Mouse (Mus musculus) hindbrain, embryonic 14.5 days (tissue): ENCODE results near the gene Phkg2. TPM values are rescaled to one million over a fixed set of nuclear protein-coding genes. Genes with fewer than 3 reads are reported as not detected.
A peak's percentile ranks its signal among the peaks of the same experiment; 100 is the strongest.

ENCODE experiments used
- ATAC-seq: fragments of 200-750 bp; cut with Nextera tagmentation; 2 replicates; pipeline ENCODE4 v1.8.0; 2017; ENCODE audit warnings: moderate number of reproducible peaks, mild to moderate bottlenecking, moderate TSS enrichment, moderate library complexity; ENCODE audit not compliant: low FRiP score
- DNase-seq: peaks from one replicate; pipeline ENCODE4 v3.0.0-alpha.2; 2015; ENCODE audit warnings: low spot score
- H3K27ac ChIP-seq: fragments of 300-500 bp; sonication (generic); 2 replicates; pipeline ENCODE4 v1.5.1; 2014; ENCODE audit warnings: mild to moderate bottlenecking, moderate library complexity
- H3K27me3 ChIP-seq: fragments of 300-500 bp; sonication (generic); 2 replicates; pipeline ENCODE4 v1.6.1; 2014; ENCODE audit warnings: mild to moderate bottlenecking, low read length, mixed read lengths; ENCODE audit not compliant: control insufficient read depth, insufficient read depth
- H3K36me3 ChIP-seq: fragments of 300-500 bp; sonication (generic); replicated peaks from 2 replicates; pipeline ENCODE4 v1.6.1; 2014; ENCODE audit not compliant: control insufficient read depth, insufficient read depth
- H3K4me1 ChIP-seq: fragments of 300-500 bp; sonication (generic); replicated peaks from 2 replicates; pipeline ENCODE4 v1.6.1; 2014; ENCODE audit warnings: antibody characterized with exemption, low read length, mixed read lengths; ENCODE audit not compliant: control insufficient read depth, insufficient read depth
- H3K4me2 ChIP-seq: fragments of 300-500 bp; sonication (generic); replicated peaks from 2 replicates; pipeline ENCODE4 v1.6.1; 2014; ENCODE audit warnings: mild to moderate bottlenecking, moderate library complexity
- H3K4me3 ChIP-seq: fragments of 300-500 bp; sonication (generic); replicated peaks from 2 replicates; pipeline ENCODE4 v1.5.1; 2014; ENCODE audit warnings: mild to moderate bottlenecking, low read length
- H3K9ac ChIP-seq: fragments of 300-500 bp; sonication (generic); 2 replicates; pipeline ENCODE4 v1.6.1; 2014
- H3K9me3 ChIP-seq: fragments of 300-500 bp; sonication (generic); 2 replicates; pipeline ENCODE4 v1.6.1; 2016; ENCODE audit warnings: low read length; ENCODE audit not compliant: control insufficient read depth
- WGBS: fragments of 180-500 bp; shearing (Covaris S2); extraction: QIAGEN DNeasy Blood & Tissue Kit; methylation state at CpG from one replicate; pipeline ENCODE4 v1.1.7; 2014; 5-methylcytosine and 5-hydroxymethylcytosine counted together
- polyA plus RNA-seq: library from polyadenylated mRNA; unstranded; fragments of >200 nt; fragmentation: Nextera tagmentation; extraction: Ambion mirVana; gene quantifications from 2 replicates; pipeline ENCODE4 v1.2.1, GENCODE M21; 2014

Phkg2 gene
- 53.5 and 64.3 TPM in 2 replicates for polyA plus RNA-seq

- H3K27me3 ChIP-seq = no peaks in the 10 kb centered on the region
- ATAC-seq (peak; percentile 98), DNase-seq (peak; percentile 89)
- H3K27ac ChIP-seq = peak within 1 kb of the TSS; percentile 72
- H3K4me3 ChIP-seq = peak within 1 kb of the TSS; percentile 57
- WGBS = 1% methylated on average over 17 of the region's 17 CpGs
- H3K9ac ChIP-seq = peak within 1 kb of the TSS; percentile 81
- H3K9me3 ChIP-seq = no peaks in the 10 kb centered on the region
- H3K4me2 ChIP-seq = peak within 1 kb of the TSS; percentile 82
- H3K4me1 ChIP-seq = peaks cover 21% of the 10 kb centered on the region
- peaks cover 17% of the 10 kb centered on the region for H3K36me3 ChIP-seq
Observed at GRCm38 (mm10) chr7:127572895-127573471, at the start of gene Phkg2. Phkg2 (plus strand) TSS chr7:127573340.

- WGBS = 96% methylated on average over 3 of the region's 3 CpGs
- ATAC-seq = no peak
Observed at GRCm38 (mm10) chr7:127541671-127542070, 31.5 kb upstream of the Phkg2 start.

GRCm38 (mm10) chr7:127549116-127549835 lies 23.9 kb upstream of the Phkg2 start:
- Histone ChIP-seq H3K36me3 (peaks cover 87% of the 10 kb centered on the region), H3K4me1 (no peaks in the 10 kb centered on the region), H3K9me3 (no peaks in the 10 kb centered on the region), H3K27ac (no peak overlapping the region), H3K9ac (no peak overlapping the region), H3K4me2 (no peak overlapping the region), H3K27me3 (no peaks in the 10 kb centered on the region), H3K4me3 (no peak overlapping the region)
- DNase-seq (no peak), ATAC-seq (no peak)
- WGBS = 89% methylated on average over 15 of the region's 15 CpGs

More at GRCm38 (mm10) chr7:127541671-127542070, 31.5 kb upstream of the Phkg2 start:
- Histone ChIP-seq H3K27ac (no peak overlapping the region), H3K9me3 (no peaks in the 10 kb centered on the region), H3K27me3 (no peaks in the 10 kb centered on the region), H3K36me3 (peaks cover 98% of the 10 kb centered on the region), H3K9ac (no peak overlapping the region), H3K4me1 (0 out of 2 replicates have a peak, but pooled peaks cover 3% of the 10 kb centered on the region), H3K4me3 (no peak overlapping the region), H3K4me2 (no peak overlapping the region)
- no peak for DNase-seq

- Histone ChIP-seq H3K27ac (no peak overlapping the region), H3K9me3 (no peaks in the 10 kb centered on the region), H3K27me3 (no peaks in the 10 kb centered on the region), H3K9ac (no peak overlapping the region), H3K4me3 (no peak overlapping the region), H3K4me2 (no peak overlapping the region), H3K36me3 (peaks cover 87% of the 10 kb centered on the region), H3K4me1 (no peaks in the 10 kb centered on the region)
- over 99% methylated on average over 8 of the region's 8 CpGs for WGBS
- ATAC-seq (no peak), DNase-seq (no peak)
Observed at GRCm38 (mm10) chr7:127551558-127551957, 21.6 kb upstream of the Phkg2 start.

- peaks cover 94% of the 10 kb centered on the region for H3K36me3 ChIP-seq
- ATAC-seq = no peak
Observed at GRCm38 (mm10) chr7:127560580-127560979, 12.6 kb upstream of the Phkg2 start.

GRCm38 (mm10) chr7:127561340-127561858 lies 11.7 kb upstream of the Phkg2 start, which contains the start of gene Tmem265:
Tmem265 (plus strand) TSS chr7:127561390.
- DNase-seq (no peak), ATAC-seq (no peak)
- no peak within 1 kb of the TSS for H3K27ac ChIP-seq
- no peak within 1 kb of the TSS for H3K4me2 ChIP-seq
- H3K4me3 ChIP-seq = no peak within 1 kb of the TSS
- H3K4me1 ChIP-seq = no peaks in the 10 kb centered on the region
- no peak within 1 kb of the TSS for H3K9ac ChIP-seq
- no peaks in the 10 kb centered on the region for H3K27me3 ChIP-seq
- H3K9me3 ChIP-seq = no peaks in the 10 kb centered on the region
- 98% methylated on average over 5 of the region's 5 CpGs for WGBS
- peaks cover 94% of the 10 kb centered on the region for H3K36me3 ChIP-seq

More at GRCm38 (mm10) chr7:127560580-127560979, 12.6 kb upstream of the Phkg2 start:
- 95% methylated on average over 11 of the region's 11 CpGs for WGBS
- no peak for DNase-seq
- Histone ChIP-seq H3K27me3 (no peaks in the 10 kb centered on the region), H3K4me1 (no peaks in the 10 kb centered on the region), H3K4me2 (no peak overlapping the region), H3K4me3 (no peak overlapping the region), H3K9ac (no peak overlapping the region), H3K9me3 (no peaks in the 10 kb centered on the region), H3K27ac (no peak overlapping the region)

- Histone ChIP-seq H3K36me3 (peaks cover 81% of the 10 kb centered on the region), H3K4me2 (no peak overlapping the region), H3K9ac (no peak overlapping the region), H3K27ac (no peak overlapping the region), H3K4me1 (no peaks in the 10 kb centered on the region), H3K27me3 (no peaks in the 10 kb centered on the region), H3K4me3 (no peak overlapping the region), H3K9me3 (no peaks in the 10 kb centered on the region)
- WGBS = 78% methylated on average over 6 of the region's 6 CpGs
- no peak for ATAC-seq
- DNase-seq = peak; percentile 42
Observed at GRCm38 (mm10) chr7:127564381-127565150, 8.6 kb upstream of the Phkg2 start.

GRCm38 (mm10) chr7:127573503-127574008 lies 416 bp downstream of the Phkg2 start:
- H3K36me3 ChIP-seq = peaks cover 20% of the 10 kb centered on the region
- H3K4me3 ChIP-seq = peak overlapping the region; percentile 57
- DNase-seq (no peak), ATAC-seq (peak; percentile 81)
- H3K27ac ChIP-seq = peak overlapping the region; percentile 72
- H3K27me3 ChIP-seq = no peaks in the 10 kb centered on the region
- H3K9me3 ChIP-seq = no peaks in the 10 kb centered on the region
- under 1% methylated on average over 26 of the region's 28 CpGs for WGBS
- peak overlapping the region; percentile 81 for H3K9ac ChIP-seq
- H3K4me1 ChIP-seq = peaks cover 21% of the 10 kb centered on the region
- peak overlapping the region; percentile 82 for H3K4me2 ChIP-seq

- Histone ChIP-seq H3K36me3 (peaks cover 24% of the 10 kb centered on the region), H3K27me3 (no peaks in the 10 kb centered on the region), H3K9me3 (no peaks in the 10 kb centered on the region), H3K4me3 (peak overlapping the region; percentile 57), H3K9ac (peak overlapping the region; percentile 81), H3K27ac (no peak overlapping the region), H3K4me1 (peaks cover 21% of the 10 kb centered on the region), H3K4me2 (peak overlapping the region; percentile 82)
- no peak for DNase-seq
- WGBS = 26% methylated on average over 7 of the region's 7 CpGs
- no peak for ATAC-seq
Observed at GRCm38 (mm10) chr7:127574115-127574514, 975 bp downstream of the Phkg2 start.
